Mouse (Mus musculus) MEL (cell line): ENCODE measurements around the gene Akt3. TPM values are rescaled to one million over a fixed set of nuclear protein-coding genes. Genes with fewer than 3 reads are reported as not detected.

Experiments
- DNase-seq: peaks from one replicate; pipeline ENCODE4 v3.0.0; 2011; ENCODE audit warnings: low read depth, low spot score
- H3K27ac ChIP-seq: 2 replicates; pipeline ENCODE4 v1.5.1; 2012; ENCODE audit warnings: low read depth, mild to moderate bottlenecking, control low read depth, low read length, moderate library complexity; ENCODE audit not compliant: control insufficient read depth
- H3K27me3 ChIP-seq, 2 experiments: fragments of 150-350 bp in 1 of 2; sonication (generic) in 1 of 2; 2 replicates each; pipeline ENCODE4 v1.6.1; 2012; ENCODE audit warnings: low read length in 2 of 2, mild to moderate bottlenecking in 2 of 2, improper control_type of control experiment in 1 of 2, moderate library complexity in 1 of 2; ENCODE audit not compliant: insufficient read depth in 2 of 2, control insufficient read depth in 1 of 2
- H3K36me3 ChIP-seq, 2 experiments: 2 replicates each; pipeline ENCODE4 v1.6.1; 2012 to 2014; ENCODE audit warnings: low read length in 2 of 2, improper control_type of control experiment in 1 of 2, inconsistent platforms in 1 of 2, mild to moderate bottlenecking in 1 of 2; ENCODE audit not compliant: insufficient read depth in 2 of 2, control insufficient read depth in 1 of 2
- H3K4me1 ChIP-seq, 2 experiments: fragments of 150-350 bp in 1 of 2; sonication (generic) in 1 of 2; 2 replicates each; pipeline ENCODE4 v1.6.1; 2012; ENCODE audit warnings: low read length in 2 of 2, improper control_type of control experiment in 1 of 2, mild to moderate bottlenecking in 1 of 2; ENCODE audit not compliant: insufficient read depth in 2 of 2, control insufficient read depth in 1 of 2
- H3K4me3 ChIP-seq, 2 experiments: fragments of 150-350 bp in 1 of 2; sonication (generic) in 1 of 2; 2 replicates each; pipeline ENCODE4 v1.5.1; 2012; ENCODE audit warnings: low read depth in 2 of 2, low read length in 2 of 2, mild to moderate bottlenecking in 2 of 2, moderate library complexity in 2 of 2, control low read depth in 1 of 2, improper control_type of control experiment in 1 of 2; ENCODE audit not compliant: control insufficient read depth in 1 of 2, insufficient read depth in 1 of 2
- H3K79me2 ChIP-seq: 2 replicates; pipeline ENCODE4 v1.6.1; 2012; ENCODE audit warnings: mild to moderate bottlenecking, low read length, moderate library complexity; ENCODE audit not compliant: control insufficient read depth, poor library complexity, insufficient read depth
- H3K9ac ChIP-seq: 2 replicates; pipeline ENCODE4 v1.6.1; 2012; ENCODE audit warnings: low read depth, mild to moderate bottlenecking, control low read depth, low read length, moderate library complexity; ENCODE audit not compliant: control insufficient read depth, poor library complexity, severe bottlenecking
- H3K9me3 ChIP-seq: fragments of 150-350 bp; sonication (generic); replicated peaks from 2 replicates; pipeline ENCODE4 v1.6.1; 2012; ENCODE audit warnings: mild to moderate bottlenecking, low read length, improper control_type of control experiment, moderate library complexity; ENCODE audit not compliant: insufficient read depth
- CHD1 ChIP-seq: IDR thresholded peaks from 2 replicates; pipeline ENCODE4 v1.6.1; 2012; ENCODE audit warnings: low read depth, mild to moderate bottlenecking, inconsistent platforms, low read length, improper control_type of control experiment
- CHD2 ChIP-seq: IDR thresholded peaks from 2 replicates; pipeline ENCODE4 v1.6.1; 2011; ENCODE audit warnings: low read length, improper control_type of control experiment
- CTCF ChIP-seq, 3 experiments: IDR thresholded peaks in 2 of 3; conservative IDR thresholded peaks in 1 of 3; 2 replicates each; pipeline ENCODE4 v1.5.1; 2011 to 2012; ENCODE audit warnings: low read length in 3 of 3, low read depth in 2 of 3, mild to moderate bottlenecking in 2 of 3, improper control_type of control experiment in 1 of 3, inconsistent platforms in 1 of 3, mixed read lengths in 1 of 3, moderate library complexity in 1 of 3; ENCODE audit not compliant: control insufficient read depth in 1 of 3, insufficient read depth in 1 of 3, poor library complexity in 1 of 3, severe bottlenecking in 1 of 3
- ELF1 ChIP-seq: IDR thresholded peaks from 2 replicates; pipeline ENCODE4 v1.6.1; 2014; ENCODE audit warnings: low read depth, mild to moderate bottlenecking, inconsistent platforms, low read length, improper control_type of control experiment, moderate library complexity
- EP300 ChIP-seq, 2 experiments: IDR thresholded peaks; 2 replicates each; pipeline ENCODE4 v1.6.1; 2011; ENCODE audit warnings: improper control_type of control experiment in 2 of 2, low read length in 2 of 2, low read depth in 1 of 2, mild to moderate bottlenecking in 1 of 2
- ETS1 ChIP-seq: IDR thresholded peaks from 2 replicates; pipeline ENCODE4 v1.6.1; 2012; ENCODE audit warnings: low read depth, mild to moderate bottlenecking, inconsistent platforms, low read length, improper control_type of control experiment, moderate library complexity
- JUND ChIP-seq: IDR thresholded peaks from 2 replicates; pipeline ENCODE4 v1.6.1; 2011; ENCODE audit warnings: low read depth, mild to moderate bottlenecking, improper control_type of control experiment, low read length
- MAX ChIP-seq: IDR thresholded peaks from 2 replicates; pipeline ENCODE4 v1.6.1; 2011; ENCODE audit warnings: low read length, improper control_type of control experiment
- MAZ ChIP-seq: IDR thresholded peaks from 2 replicates; pipeline ENCODE4 v1.6.1; 2012; ENCODE audit warnings: low read depth, mild to moderate bottlenecking, inconsistent platforms, low read length, improper control_type of control experiment
- MEF2A ChIP-seq: IDR thresholded peaks from 2 replicates; pipeline ENCODE4 v1.6.1; 2014; ENCODE audit warnings: low read depth, mild to moderate bottlenecking, inconsistent platforms, low read length, improper control_type of control experiment; ENCODE audit not compliant: poor library complexity, insufficient replicate concordance, severe bottlenecking; ENCODE audit errors: extremely low read depth
- MXI1 ChIP-seq: IDR thresholded peaks from 2 replicates; pipeline ENCODE4 v1.6.1; 2011; ENCODE audit warnings: mild to moderate bottlenecking, low read depth, low read length, improper control_type of control experiment
- MYB ChIP-seq: IDR thresholded peaks from 2 replicates; pipeline ENCODE4 v1.6.1; 2011; ENCODE audit warnings: mild to moderate bottlenecking, low read depth, low read length, improper control_type of control experiment
- NELFE ChIP-seq: IDR thresholded peaks from 2 replicates; pipeline ENCODE4 v1.6.1; 2011; ENCODE audit warnings: low read depth, low read length, improper control_type of control experiment
- NRF1 ChIP-seq: IDR thresholded peaks from 2 replicates; pipeline ENCODE4 v1.6.1; 2014; ENCODE audit warnings: low read depth, mild to moderate bottlenecking, inconsistent platforms, low read length, improper control_type of control experiment, moderate library complexity; ENCODE audit not compliant: poor library complexity, insufficient read depth, severe bottlenecking
- POLR2A ChIP-seq, 2 experiments: IDR thresholded peaks; 2 replicates each; pipeline ENCODE4 v1.6.1; 2011 to 2012; ENCODE audit warnings: low read length in 2 of 2, mild to moderate bottlenecking in 2 of 2, control low read depth in 1 of 2, improper control_type of control experiment in 1 of 2, low read depth in 1 of 2, moderate library complexity in 1 of 2; ENCODE audit not compliant: control insufficient read depth in 1 of 2, insufficient read depth in 1 of 2, poor library complexity in 1 of 2
- POLR2AphosphoS5 ChIP-seq: IDR thresholded peaks from 2 replicates; pipeline ENCODE4 v1.6.1; 2012; ENCODE audit warnings: low read depth, borderline replicate concordance, mild to moderate bottlenecking, inconsistent platforms, low read length, moderate library complexity, mixed read lengths
- RAD21 ChIP-seq: IDR thresholded peaks from 2 replicates; pipeline ENCODE4 v1.6.1; 2011; ENCODE audit warnings: mild to moderate bottlenecking, low read depth, low read length, improper control_type of control experiment
- RCOR1 ChIP-seq: IDR thresholded peaks from 2 replicates; pipeline ENCODE4 v1.6.1; 2012; ENCODE audit warnings: low read depth, mild to moderate bottlenecking, inconsistent platforms, low read length, improper control_type of control experiment
- SMC3 ChIP-seq: IDR thresholded peaks from 2 replicates; pipeline ENCODE4 v1.6.1; 2011; ENCODE audit warnings: low read depth, low read length, improper control_type of control experiment
- TBP ChIP-seq: IDR thresholded peaks from 2 replicates; pipeline ENCODE4 v1.8.0; 2011; ENCODE audit warnings: low read depth, low read length, improper control_type of control experiment
- TCF12 ChIP-seq: IDR thresholded peaks from 2 replicates; pipeline ENCODE4 v1.6.1; 2014; ENCODE audit warnings: low read depth, mild to moderate bottlenecking, inconsistent platforms, low read length, improper control_type of control experiment, moderate library complexity
- USF2 ChIP-seq, 2 experiments: IDR thresholded peaks; 2 replicates each; pipeline ENCODE4 v1.6.1; 2011 to 2012; ENCODE audit warnings: improper control_type of control experiment in 2 of 2, low read length in 2 of 2, borderline replicate concordance in 1 of 2, inconsistent platforms in 1 of 2, low read depth in 1 of 2, mild to moderate bottlenecking in 1 of 2; ENCODE audit not compliant: insufficient read depth in 1 of 2
- ZMIZ1 ChIP-seq: IDR thresholded peaks from 2 replicates; pipeline ENCODE4 v1.6.1; 2012; ENCODE audit warnings: low read depth, mild to moderate bottlenecking, inconsistent platforms, low read length, improper control_type of control experiment, moderate library complexity
- polyA plus RNA-seq, 2 experiments: library from polyadenylated mRNA; stranded (reverse) in 1 of 2; unstranded in 1 of 2; fragments of >175 nt in 1 of 2; fragments of >200 nt in 1 of 2; gene quantifications; 2 replicates each; pipeline versions ENCODE4 v1.2.1 to v1.2.4; 2012; ENCODE audit warnings: low replicate concordance in 2 of 2, low read depth in 1 of 2; ENCODE audit not compliant: insufficient read length in 2 of 2, insufficient read depth in 1 of 2, missing spikeins in 1 of 2
- total RNA-seq: library from RNA; depleted of rRNA; stranded (reverse); fragments of 300-350 nt; gene quantifications from 2 replicates; pipeline ENCODE4 v1.2.3, GENCODE M21; 2012

Akt3 gene
- total and polyA plus RNA-seq, 3 experiments, result 3.5 to 6.2 TPM; not detected in 1

- Histone ChIP-seq H3K9ac (no peak overlapping the region), H3K27me3 (no peaks in the 10 kb centered on the region), H3K4me3 (no peak overlapping the region), H3K9me3 (no peaks in the 10 kb centered on the region), H3K4me1 (peaks cover 0 to under 1% of the 10 kb centered on the region in 2 experiments; a peak in 1 of 4 replicates), H3K36me3 (peaks cover 0 to 2% of the 10 kb centered on the region in 2 experiments; a peak in 2 of 4 replicates), H3K79me2 (no peaks in the 10 kb centered on the region), H3K27ac (no peak overlapping the region)
- no peak for DNase-seq
- TF ChIP-seq TBP (no peak), POLR2A (IDR thresholded peaks at IDR 0.05; ENCODE audit: control insufficient read depth in 1 of 2, insufficient read depth in 1 of 2, low read depth in 1 of 2, low read length in 2 of 2, poor library complexity in 1 of 2) (no peak), ETS1 (no peak), JUND (no peak), NRF1 (no peak), MAZ (no peak), CTCF (IDR thresholded peaks at IDR 0.05 in 2 of 3, conservative IDR thresholded peaks at IDR 0.05 in 1 of 3; ENCODE audit: control insufficient read depth in 1 of 3, insufficient read depth in 1 of 3, low read depth in 2 of 3, low read length in 3 of 3, poor library complexity in 1 of 3, severe bottlenecking in 1 of 3) (no peak), MYB (no peak)
Observed at GRCm38 (mm10) chr1:177171300-177171699, 86.7 kb downstream of the Akt3 start.

- H3K4me1 ChIP-seq, result no peaks in the 10 kb centered on the region
- H3K9ac ChIP-seq, result no peak overlapping the region
- DNase-seq, result no peak
- H3K36me3 ChIP-seq, result no peaks in the 10 kb centered on the region
- no peaks in the 10 kb centered on the region for H3K9me3 ChIP-seq
- TF ChIP-seq USF2 (IDR thresholded peaks at IDR 0.05; ENCODE audit: borderline replicate concordance in 1 of 2, insufficient read depth in 1 of 2, low read depth in 1 of 2, low read length in 2 of 2) (no peak), MEF2A (no peak), MAX (no peak), SMC3 (no peak), ZMIZ1 (no peak), RAD21 (no peak), TBP (no peak), NELFE (no peak), POLR2AphosphoS5 (no peak), MXI1 (no peak), CHD1 (no peak), CTCF (IDR thresholded peaks at IDR 0.05 in 2 of 3, conservative IDR thresholded peaks at IDR 0.05 in 1 of 3; ENCODE audit: control insufficient read depth in 1 of 3, insufficient read depth in 1 of 3, low read depth in 2 of 3, low read length in 3 of 3, poor library complexity in 1 of 3, severe bottlenecking in 1 of 3) (no peak), EP300 (IDR thresholded peaks at IDR 0.05; ENCODE audit: low read depth in 1 of 2, low read length in 2 of 2) (no peak), TCF12 (no peak), RCOR1 (no peak), CHD2 (no peak), ELF1 (no peak)
- no peak overlapping the region for H3K27ac ChIP-seq
- no peaks in the 10 kb centered on the region for H3K27me3 ChIP-seq
- H3K4me3 ChIP-seq, result no peak overlapping the region
- H3K79me2 ChIP-seq, result no peaks in the 10 kb centered on the region
Observed at GRCm38 (mm10) chr1:177165789-177166188, 92.2 kb downstream of the Akt3 start.
